Mouse (Mus musculus): ENCODE results near the gene Klf2. TPM values are rescaled to one million over a fixed set of nuclear protein-coding genes. Genes with fewer than 3 reads are reported as not detected.

Klf2 gene
- polyA plus RNA-seq, 1 experiment, result 14.7 TPM

GRCm38 (mm10) chr8:72356593-72356992, 37.8 kb downstream of the Klf2 start:
- no peak overlapping the region for H3K27ac ChIP-seq (ENCODE audit: insufficient read depth, low read length)
- peaks cover 9% of the 10 kb centered on the region for H3K4me1 ChIP-seq (ENCODE audit: control insufficient read depth, insufficient read depth, low read length)
- no peak overlapping the region for H3K4me3 ChIP-seq (ENCODE audit: insufficient read depth, low read length)
- TF ChIP-seq CTCF (IDR thresholded peaks at IDR 0.05; ENCODE audit: extremely low read depth, insufficient read depth, low read length) (no peak), POLR2A (IDR thresholded peaks at IDR 0.05; ENCODE audit: extremely low read depth, insufficient read depth, low read length) (no peak)

GRCm38 (mm10) chr8:72360162-72360561, 41.3 kb downstream of the Klf2 start:
- Histone ChIP-seq H3K4me3 (ENCODE audit: insufficient read depth, low read length) (no peak overlapping the region), H3K4me1 (ENCODE audit: control insufficient read depth, insufficient read depth, low read length) (0 out of 2 replicates have a peak, but pooled peaks cover 2% of the 10 kb centered on the region), H3K27ac (ENCODE audit: insufficient read depth, low read length) (no peak overlapping the region)
- TF ChIP-seq CTCF (IDR thresholded peaks at IDR 0.05; ENCODE audit: extremely low read depth, insufficient read depth, low read length), result no peak
- TF ChIP-seq POLR2A (IDR thresholded peaks at IDR 0.05; ENCODE audit: extremely low read depth, insufficient read depth, low read length), result no peak

DNA sequence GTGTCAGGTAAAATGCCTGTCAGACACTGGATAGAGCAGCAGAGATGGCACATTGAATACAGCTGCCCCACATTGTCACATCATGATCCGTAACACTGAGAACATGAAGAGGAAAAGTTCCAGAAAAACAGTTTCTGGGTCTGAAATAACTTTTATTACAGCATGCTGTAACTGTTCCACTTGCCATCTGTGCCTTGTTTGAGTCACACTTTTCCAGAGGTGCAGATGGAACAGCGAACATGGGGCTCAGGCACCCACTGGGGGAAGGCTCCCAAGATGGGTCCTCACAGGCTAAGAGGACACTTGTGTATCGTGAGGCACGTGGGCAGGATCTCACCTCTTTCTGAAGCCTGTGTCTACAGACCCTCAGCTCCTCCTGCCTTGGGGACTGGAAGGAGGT, 43.9 kb downstream of the Klf2 start:
- H3K4me1 ChIP-seq (ENCODE audit: control insufficient read depth, insufficient read depth, low read length), result 0 out of 2 replicates have a peak, but pooled peaks cover 2% of the 10 kb centered on the region
- H3K27ac ChIP-seq (ENCODE audit: insufficient read depth, low read length), result no peak overlapping the region
- H3K4me3 ChIP-seq (ENCODE audit: insufficient read depth, low read length), result no peak overlapping the region
- TF ChIP-seq CTCF (IDR thresholded peaks at IDR 0.05; ENCODE audit: extremely low read depth, insufficient read depth, low read length) (no peak), POLR2A (IDR thresholded peaks at IDR 0.05; ENCODE audit: extremely low read depth, insufficient read depth, low read length) (no peak)

GRCm38 (mm10) chr8:72363457-72363856, 44.6 kb downstream of the Klf2 start:
- TF ChIP-seq POLR2A (IDR thresholded peaks at IDR 0.05; ENCODE audit: extremely low read depth, insufficient read depth, low read length) (no peak), CTCF (IDR thresholded peaks at IDR 0.05; ENCODE audit: extremely low read depth, insufficient read depth, low read length) (no peak)
- H3K4me3 ChIP-seq (ENCODE audit: insufficient read depth, low read length), result no peak overlapping the region

DNA sequence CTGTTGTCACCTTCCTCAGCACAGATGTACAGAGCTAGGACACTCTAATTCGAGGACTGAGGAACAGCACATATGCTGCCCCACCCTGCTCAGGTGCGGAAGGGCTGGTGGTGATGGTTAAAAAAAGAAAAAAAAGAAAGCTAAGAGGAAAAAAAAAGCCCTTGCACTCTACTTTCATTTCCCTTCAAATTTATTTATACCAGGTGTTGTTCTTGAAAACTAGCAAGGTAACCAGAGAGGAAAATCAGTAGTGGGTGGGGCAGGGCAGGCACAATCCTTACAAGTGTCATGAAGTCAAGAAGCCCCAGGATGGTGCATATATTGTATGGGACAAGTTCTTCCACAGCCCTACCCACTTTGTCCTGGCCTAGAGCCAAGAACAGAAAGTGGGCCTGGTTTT, 46.2 kb downstream of the Klf2 start:
- TF ChIP-seq POLR2A (IDR thresholded peaks at IDR 0.05; ENCODE audit: extremely low read depth, insufficient read depth, low read length) (no peak), CTCF (IDR thresholded peaks at IDR 0.05; ENCODE audit: extremely low read depth, insufficient read depth, low read length) (no peak)
- no peak overlapping the region for H3K27ac ChIP-seq (ENCODE audit: insufficient read depth, low read length)
- 0 out of 2 replicates have a peak, but pooled peaks cover 2% of the 10 kb centered on the region for H3K4me1 ChIP-seq (ENCODE audit: control insufficient read depth, insufficient read depth, low read length)

More at GRCm38 (mm10) chr8:72363457-72363856, 44.6 kb downstream of the Klf2 start:
- Histone ChIP-seq H3K27ac (ENCODE audit: insufficient read depth, low read length) (no peak overlapping the region; the same call in 1 of the 2 replicates), H3K4me1 (ENCODE audit: control insufficient read depth, insufficient read depth, low read length) (0 out of 2 replicates have a peak, but pooled peaks cover 2% of the 10 kb centered on the region)

GRCm38 (mm10) chr8:72365826-72366225, 47.0 kb downstream of the Klf2 start:
- TF ChIP-seq POLR2A (IDR thresholded peaks at IDR 0.05; ENCODE audit: extremely low read depth, insufficient read depth, low read length), result no peak
- TF ChIP-seq CTCF (IDR thresholded peaks at IDR 0.05; ENCODE audit: extremely low read depth, insufficient read depth, low read length), result peak; percentile 72
- 0 out of 2 replicates have a peak, but pooled peaks cover 2% of the 10 kb centered on the region for H3K4me1 ChIP-seq (ENCODE audit: control insufficient read depth, insufficient read depth, low read length)
- no peak overlapping the region for H3K4me3 ChIP-seq (ENCODE audit: insufficient read depth, low read length)
- H3K27ac ChIP-seq (ENCODE audit: insufficient read depth, low read length), result no peak overlapping the region

More for the DNA sequence above, 46.2 kb downstream of the Klf2 start:
- H3K4me3 ChIP-seq (ENCODE audit: insufficient read depth, low read length), result no peak overlapping the region

DNA sequence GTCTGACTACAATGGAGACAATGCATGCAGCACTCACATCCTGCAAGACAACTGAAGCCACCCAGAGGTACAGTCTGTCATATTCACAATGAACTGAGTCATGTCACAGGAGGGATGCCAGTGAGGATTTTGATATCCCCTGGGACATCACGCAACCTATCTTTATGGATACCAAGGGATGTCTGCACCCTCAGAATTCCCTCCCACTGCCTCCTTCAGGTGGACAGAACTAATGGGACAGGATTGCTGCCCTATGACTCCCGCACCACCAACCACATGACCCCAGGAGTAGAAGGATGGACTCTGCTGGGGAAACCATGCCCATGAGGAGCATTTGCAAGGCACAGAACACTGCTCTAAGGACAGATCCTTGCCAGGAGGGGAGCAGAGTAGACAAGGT, 47.6 kb downstream of the Klf2 start:
- TF ChIP-seq POLR2A (IDR thresholded peaks at IDR 0.05; ENCODE audit: extremely low read depth, insufficient read depth, low read length), result no peak
- no peak for TF ChIP-seq CTCF (IDR thresholded peaks at IDR 0.05; ENCODE audit: extremely low read depth, insufficient read depth, low read length)
- 0 out of 2 replicates have a peak, but pooled peaks cover 2% of the 10 kb centered on the region for H3K4me1 ChIP-seq (ENCODE audit: control insufficient read depth, insufficient read depth, low read length)
- no peak overlapping the region for H3K4me3 ChIP-seq (ENCODE audit: insufficient read depth, low read length)
- H3K27ac ChIP-seq (ENCODE audit: insufficient read depth, low read length), result no peak overlapping the region

Other genes with a start within 250 kb of the Klf2 start
- not detected in 2 replicates for gene Olfr373, start 235.9 kb upstream of the Klf2 start, polyA plus RNA-seq (2012; rRNA removed)
- 0.02 TPM in 1 of 2 replicates, not detected in the other for gene Olfr374, start 212.0 kb upstream of the Klf2 start, polyA plus RNA-seq (2012; rRNA removed)
- 35.1 and 37.0 TPM in 2 replicates for gene Tpm4, start 184.1 kb upstream of the Klf2 start, polyA plus RNA-seq (2012; rRNA removed)
- 58.6 and 62.1 TPM in 2 replicates for gene Rab8a, start 157.8 kb upstream of the Klf2 start, polyA plus RNA-seq (2012; rRNA removed)
- 0.06 and 0.13 TPM in 2 replicates for gene Hsh2d, start 129.4 kb upstream of the Klf2 start, polyA plus RNA-seq (2012; rRNA removed)
- gene Cib3, start 106.2 kb upstream of the Klf2 start, polyA plus RNA-seq (2012; rRNA removed), result not detected in 2 replicates
- not detected in 2 replicates for gene Gm11034, start 105.4 kb upstream of the Klf2 start, polyA plus RNA-seq (2012; rRNA removed)
- gene Fam32a, start 99.3 kb upstream of the Klf2 start, polyA plus RNA-seq (2012; rRNA removed), result 69.6 and 79.2 TPM in 2 replicates
- gene Ap1m1, start 79.0 kb upstream of the Klf2 start, polyA plus RNA-seq (2012; rRNA removed), result 101 and 104 TPM in 2 replicates
- 5.3 and 5.4 TPM in 2 replicates for gene Gm10282, start 13.8 kb upstream of the Klf2 start, polyA plus RNA-seq (2012; rRNA removed)
- gene Eps15l1, start 102.4 kb downstream of the Klf2 start, polyA plus RNA-seq (2012; rRNA removed), result 71.4 and 72.9 TPM in 2 replicates
- gene Calr3, start 124.8 kb downstream of the Klf2 start, polyA plus RNA-seq (2012; rRNA removed), result 0.68 and 0.81 TPM in 2 replicates
- 8.1 and 8.9 TPM in 2 replicates for gene 1700030K09Rik, start 124.8 kb downstream of the Klf2 start, polyA plus RNA-seq (2012; rRNA removed)
- gene Cherp, start 156.2 kb downstream of the Klf2 start, polyA plus RNA-seq (2012; rRNA removed), result 44.0 and 47.3 TPM in 2 replicates
- gene Slc35e1, start 173.6 kb downstream of the Klf2 start, polyA plus RNA-seq (2012; rRNA removed), result 35.9 and 37.0 TPM in 2 replicates
- 7.7 and 8.3 TPM in 2 replicates for gene Med26, start 229.2 kb downstream of the Klf2 start, polyA plus RNA-seq (2012; rRNA removed)